Mouse (Mus musculus) intestine, embryonic 14.5 days (tissue): ENCODE data around the gene Mindy4. TPM values are rescaled to one million over a fixed set of nuclear protein-coding genes. Genes with fewer than 3 reads are reported as not detected.

Experiments used
- ATAC-seq: fragments of 200-750 bp; cut with Nextera tagmentation; replicated peaks from 2 replicates; pipeline ENCODE4 v1.8.0; 2017; ENCODE audit warnings: low read depth, moderate number of reproducible peaks, moderate TSS enrichment, moderate library complexity; ENCODE audit not compliant: low FRiP score, low TSS enrichment
- DNase-seq: peaks from one replicate; pipeline ENCODE4 v3.0.0-alpha.2; 2018; ENCODE audit warnings: low spot score
- H3K27ac ChIP-seq: fragments of 300-500 bp; sonication (generic); 2 replicates; pipeline ENCODE4 v1.5.1; 2014; ENCODE audit warnings: low read depth, mild to moderate bottlenecking, control low read depth
- H3K27me3 ChIP-seq: fragments of 300-500 bp; sonication (generic); replicated peaks from 2 replicates; pipeline ENCODE4 v1.6.1; 2014; ENCODE audit warnings: low read length, control low read depth; ENCODE audit not compliant: control insufficient read depth, insufficient read depth
- H3K36me3 ChIP-seq: fragments of 300-500 bp; sonication (generic); 2 replicates; pipeline ENCODE4 v1.6.1; 2014; ENCODE audit warnings: low read length, control low read depth; ENCODE audit not compliant: control insufficient read depth, insufficient read depth
- H3K4me1 ChIP-seq: fragments of 300-500 bp; sonication (generic); replicated peaks from 2 replicates; pipeline ENCODE4 v1.6.1; 2014; ENCODE audit warnings: low read length, control low read depth, mixed read lengths; ENCODE audit not compliant: control insufficient read depth, insufficient read depth
- H3K4me2 ChIP-seq: fragments of 300-500 bp; sonication (generic); 2 replicates; pipeline ENCODE4 v1.6.1; 2014; ENCODE audit warnings: low read length
- H3K4me3 ChIP-seq: fragments of 300-500 bp; sonication (generic); 2 replicates; pipeline ENCODE4 v1.5.1; 2014; ENCODE audit warnings: low read depth, low read length, control low read depth, mixed read lengths
- H3K9ac ChIP-seq: fragments of 300-500 bp; sonication (generic); 2 replicates; pipeline ENCODE4 v1.6.1; 2014; ENCODE audit warnings: mild to moderate bottlenecking, low read length
- H3K9me3 ChIP-seq: fragments of 300-500 bp; sonication (generic); 2 replicates; pipeline ENCODE4 v1.6.1; 2016; ENCODE audit warnings: low read length, control low read depth; ENCODE audit not compliant: control insufficient read depth
- WGBS: fragments of 180-500 bp; shearing (Covaris S2); extraction: QIAGEN DNeasy Blood & Tissue Kit; methylation state at CpG from one replicate; pipeline ENCODE4 v1.1.7; 2014; 5-methylcytosine and 5-hydroxymethylcytosine counted together
- polyA plus RNA-seq: library from polyadenylated mRNA; unstranded; fragments of >200 nt; fragmentation: Nextera tagmentation; extraction: Ambion mirVana; gene quantifications from 2 replicates; pipeline ENCODE4 v1.2.1, GENCODE M21; 2014

Gene Mindy4
- polyA plus RNA-seq, 1 experiment from 2014 or later: 10.9 TPM

DNA sequence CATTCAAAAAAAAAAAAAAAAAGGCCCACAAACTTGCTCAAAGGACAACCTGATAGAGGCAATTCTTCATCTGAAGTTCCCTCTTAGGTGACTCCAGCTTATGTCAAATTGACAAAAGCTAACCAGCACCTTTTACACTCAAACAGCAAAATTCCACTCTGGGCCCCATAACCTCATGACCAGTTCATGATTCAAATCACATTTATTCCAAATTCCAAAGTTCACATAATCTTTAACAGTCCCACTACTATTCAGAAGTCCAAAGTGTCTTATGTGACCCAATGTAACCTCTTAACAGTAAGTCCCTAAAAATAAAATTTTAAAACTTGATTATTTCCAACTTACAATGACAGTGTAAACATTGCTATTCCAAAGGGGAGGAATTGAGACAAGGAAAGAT, 13.8 kb upstream of the Mindy4 start:
- ATAC-seq: no peak
- Histone ChIP-seq H3K9me3 (no peaks in the 10 kb centered on the region), H3K9ac (no peak overlapping the region), H3K4me2 (no peak overlapping the region), H3K27ac (no peak overlapping the region), H3K27me3 (no peaks in the 10 kb centered on the region), H3K36me3 (no peaks in the 10 kb centered on the region), H3K4me1 (no peaks in the 10 kb centered on the region), H3K4me3 (no peak overlapping the region)
- DNase-seq: no peak

DNA sequence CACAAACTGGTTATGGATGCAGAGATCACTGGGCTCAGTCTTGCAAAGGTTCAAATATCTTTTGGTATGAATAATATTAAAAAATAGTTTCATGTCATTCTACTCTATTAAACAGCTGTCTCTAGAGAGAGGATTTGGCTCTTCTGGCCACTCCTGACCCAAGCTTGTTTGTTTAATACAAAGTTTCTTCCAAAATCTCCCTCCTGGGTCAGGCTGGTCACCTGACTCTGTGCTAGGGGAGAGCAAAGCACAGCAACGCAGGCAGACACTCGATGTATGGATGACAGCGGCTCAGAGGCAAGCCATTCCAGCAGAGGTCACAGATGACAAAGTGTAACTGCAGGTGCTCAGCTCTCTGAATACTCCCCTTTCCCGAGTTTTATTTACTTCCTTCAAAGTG, 11.6 kb upstream of the Mindy4 start:
- H3K27ac ChIP-seq: no peak overlapping the region
- H3K36me3 ChIP-seq: no peaks in the 10 kb centered on the region
- H3K27me3 ChIP-seq: no peaks in the 10 kb centered on the region
- H3K4me3 ChIP-seq: no peak overlapping the region
- H3K4me2 ChIP-seq: no peak overlapping the region
- no peak overlapping the region for H3K9ac ChIP-seq
- DNase-seq (no peak), ATAC-seq (no peak)
- no peaks in the 10 kb centered on the region for H3K4me1 ChIP-seq
- no peaks in the 10 kb centered on the region for H3K9me3 ChIP-seq
- 46% methylated on average over 4 of the region's 4 CpGs for WGBS

DNA sequence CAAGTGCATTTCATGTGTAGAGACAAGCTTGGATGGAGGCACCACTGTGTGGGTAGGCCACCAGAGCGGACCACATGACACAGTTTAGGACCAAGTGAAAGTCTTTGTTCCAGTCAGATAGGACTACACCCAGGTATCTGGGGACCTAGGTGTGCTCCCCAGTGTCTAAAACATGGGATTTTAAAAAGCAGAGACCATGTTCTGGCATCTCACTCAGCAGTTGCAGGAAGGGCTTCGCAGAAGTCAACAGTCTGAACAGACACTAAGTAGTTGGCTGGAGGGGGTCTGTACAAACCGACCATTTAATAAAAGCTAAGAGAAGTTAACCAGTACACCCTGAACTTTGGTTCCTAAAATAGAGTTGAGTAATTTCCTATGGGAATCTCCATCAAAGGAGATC, 10.0 kb upstream of the Mindy4 start:
- no peaks in the 10 kb centered on the region for H3K4me1 ChIP-seq
- WGBS: 87% methylated on average over 3 of the region's 3 CpGs
- H3K27ac ChIP-seq: no peak overlapping the region
- H3K27me3 ChIP-seq: no peaks in the 10 kb centered on the region
- H3K9ac ChIP-seq: no peak overlapping the region
- H3K36me3 ChIP-seq: no peaks in the 10 kb centered on the region
- no peak overlapping the region for H3K4me3 ChIP-seq
- ATAC-seq: no peak
- no peak for DNase-seq
- no peak overlapping the region for H3K4me2 ChIP-seq
- no peaks in the 10 kb centered on the region for H3K9me3 ChIP-seq

DNA sequence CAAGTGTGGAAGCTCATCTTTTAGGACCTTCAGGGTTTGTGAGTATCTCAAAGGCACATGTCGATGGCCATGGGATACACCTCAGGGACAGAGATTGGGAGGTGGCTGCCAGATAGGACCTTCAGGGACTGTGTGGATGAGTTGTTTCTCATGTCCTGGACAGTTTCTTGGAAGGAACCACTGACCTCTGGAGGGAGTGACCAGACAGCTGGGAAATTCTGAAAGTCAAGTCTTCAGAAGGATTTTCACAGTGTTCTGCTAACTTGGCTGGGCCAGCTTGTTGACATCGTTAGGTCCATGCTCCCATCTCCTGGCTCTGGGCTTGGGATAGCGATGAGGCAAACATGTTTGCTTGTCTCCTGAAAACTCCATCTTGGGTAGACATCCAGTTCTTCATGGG, 4.1 kb upstream of the Mindy4 start:
- 94% methylated on average over 3 of the region's 3 CpGs for WGBS
- no peak for ATAC-seq
- Histone ChIP-seq H3K4me3 (no peak overlapping the region), H3K36me3 (no peaks in the 10 kb centered on the region), H3K4me1 (no peaks in the 10 kb centered on the region), H3K9ac (no peak overlapping the region), H3K27ac (no peak overlapping the region), H3K27me3 (no peaks in the 10 kb centered on the region), H3K9me3 (no peaks in the 10 kb centered on the region), H3K4me2 (no peak overlapping the region)
- no peak for DNase-seq

DNA sequence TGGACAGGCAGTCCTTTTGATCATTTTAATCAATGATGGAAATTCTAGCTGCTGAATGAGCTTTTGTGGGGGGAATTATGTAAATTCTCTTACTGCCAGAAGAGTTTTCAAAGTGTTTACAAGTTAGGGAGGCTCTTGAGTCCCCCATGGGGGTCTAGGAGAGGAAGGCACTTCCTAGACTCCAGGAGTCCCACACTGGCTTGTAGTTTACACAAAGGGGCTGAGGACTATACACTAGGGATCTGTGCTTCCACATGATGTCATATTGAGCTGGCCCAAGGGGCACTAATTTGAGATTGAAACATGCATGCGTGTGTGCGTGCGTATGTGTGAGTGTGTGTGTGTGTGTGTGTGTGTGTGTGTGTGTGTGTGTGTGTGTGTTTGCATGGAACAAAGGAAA, 748 bp downstream of the Mindy4 start:
- H3K4me2 ChIP-seq: peak overlapping the region; percentile 64
- no peaks in the 10 kb centered on the region for H3K36me3 ChIP-seq
- 63% methylated on average over 3 of the region's 3 CpGs for WGBS
- 0 out of 2 replicates have a peak, but pooled peaks have one; percentile 26 for ATAC-seq
- peak overlapping the region; percentile 53 for H3K4me3 ChIP-seq
- H3K9ac ChIP-seq: peak overlapping the region; percentile 57
- no peak for DNase-seq
- H3K27ac ChIP-seq: peak overlapping the region; percentile 78
- no peaks in the 10 kb centered on the region for H3K27me3 ChIP-seq
- no peaks in the 10 kb centered on the region for H3K9me3 ChIP-seq
- H3K4me1 ChIP-seq: 0 out of 2 replicates have a peak, but pooled peaks cover 3% of the 10 kb centered on the region

DNA sequence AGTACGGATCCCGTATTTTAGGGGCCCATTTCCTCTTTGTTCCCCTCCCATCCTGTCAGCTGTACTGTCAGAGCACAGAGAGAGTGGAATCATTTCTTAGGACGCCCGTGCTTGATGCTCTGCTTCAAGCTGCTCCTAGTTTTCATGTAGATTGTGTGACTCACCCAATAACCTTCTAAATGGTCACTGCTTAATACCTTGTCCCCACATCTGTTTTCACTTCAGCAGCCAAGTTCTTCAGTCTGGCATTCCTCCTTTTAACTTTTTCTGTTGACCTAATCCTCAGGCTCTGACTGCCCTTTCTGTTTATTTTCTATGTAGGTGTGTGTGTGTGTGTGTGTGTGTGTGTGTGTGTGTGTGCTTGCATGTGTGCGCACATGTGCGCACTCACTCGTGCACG, 4.6 kb downstream of the Mindy4 start:
- H3K9ac ChIP-seq: no peak overlapping the region
- 0 out of 2 replicates have a peak, but pooled peaks cover 3% of the 10 kb centered on the region for H3K4me1 ChIP-seq
- H3K27me3 ChIP-seq: no peaks in the 10 kb centered on the region
- H3K4me3 ChIP-seq: no peak overlapping the region
- ATAC-seq (no peak), DNase-seq (no peak)
- H3K27ac ChIP-seq: no peak overlapping the region
- no peak overlapping the region for H3K4me2 ChIP-seq
- 0 out of 2 replicates have a peak, but pooled peaks cover 4% of the 10 kb centered on the region for H3K36me3 ChIP-seq
- 79% methylated on average over 8 of the region's 8 CpGs for WGBS
- no peaks in the 10 kb centered on the region for H3K9me3 ChIP-seq

DNA sequence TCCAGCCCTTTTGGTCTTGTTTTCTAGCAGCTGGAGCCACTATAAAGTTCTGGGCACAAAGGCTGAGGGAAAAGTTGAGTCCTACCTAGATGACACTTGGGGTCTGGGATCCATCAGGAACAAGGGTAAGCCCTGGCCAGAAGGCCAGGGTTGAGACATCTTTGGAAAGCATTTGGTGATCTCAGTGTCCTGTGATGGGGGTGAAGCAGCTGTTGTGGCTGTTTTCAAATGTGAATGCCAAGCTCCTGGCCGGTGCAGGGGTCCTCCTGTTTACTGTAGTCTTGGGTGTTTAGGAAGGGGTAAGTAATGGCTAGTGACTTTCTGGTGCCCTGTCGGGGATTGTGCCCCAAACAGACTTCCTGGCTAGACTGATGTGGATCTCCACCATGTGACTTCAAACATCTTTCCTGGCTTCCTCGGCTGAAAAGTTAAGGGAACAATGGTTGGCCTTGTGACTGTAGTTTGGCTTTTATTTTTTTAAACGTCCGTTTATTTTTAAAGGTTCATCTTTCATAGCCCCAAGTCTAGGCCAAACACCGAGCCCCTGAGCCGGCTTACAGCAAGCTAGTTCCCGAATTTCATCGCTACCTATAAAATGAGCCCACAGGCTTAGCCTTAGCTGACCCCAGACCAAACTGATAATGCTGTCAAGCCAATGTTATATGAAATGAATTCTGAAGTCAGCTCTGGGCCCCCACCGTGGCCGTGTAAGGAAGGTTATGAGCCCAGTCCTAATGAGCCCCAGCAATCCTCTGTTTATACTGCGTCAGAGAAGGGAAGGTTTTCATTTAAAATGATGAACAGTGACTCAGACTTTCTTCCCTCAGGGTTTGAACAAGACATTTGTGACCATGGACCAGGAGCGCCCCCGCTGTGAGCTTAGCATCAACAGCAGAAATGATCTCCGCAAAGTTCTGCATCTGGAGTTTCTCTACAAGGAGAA, 7.5 kb downstream of the Mindy4 start:
- no peaks in the 10 kb centered on the region for H3K27me3 ChIP-seq
- no peak for DNase-seq
- 0 out of 2 replicates have a peak, but pooled peaks cover 7% of the 10 kb centered on the region for H3K36me3 ChIP-seq
- H3K4me2 ChIP-seq: no peak overlapping the region
- no peak overlapping the region for H3K4me3 ChIP-seq
- no peak for ATAC-seq
- no peak overlapping the region for H3K27ac ChIP-seq
- WGBS: 61% methylated on average over 15 of the region's 15 CpGs
- H3K9me3 ChIP-seq: no peaks in the 10 kb centered on the region
- H3K9ac ChIP-seq: no peak overlapping the region
- H3K4me1 ChIP-seq: no peaks in the 10 kb centered on the region

DNA sequence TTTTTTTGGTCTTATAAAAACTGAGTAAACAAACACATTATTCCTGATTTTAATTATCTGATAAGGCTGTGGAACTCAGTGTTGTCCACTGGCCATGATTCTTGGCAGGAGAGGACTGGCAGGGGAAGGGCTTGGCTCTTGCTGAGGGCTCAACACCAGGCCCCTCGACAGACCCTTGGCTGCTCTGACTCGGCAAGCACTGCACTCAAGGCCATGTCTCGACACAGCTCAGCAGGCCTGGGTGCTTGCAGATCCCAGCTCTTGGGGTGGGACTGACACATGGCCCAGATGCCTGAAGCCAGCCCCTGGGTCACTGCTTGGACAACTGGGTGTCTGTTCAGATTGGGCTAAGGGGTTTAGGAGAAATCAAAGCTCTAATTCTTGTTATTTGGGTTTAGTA, 11.4 kb downstream of the Mindy4 start:
- no peaks in the 10 kb centered on the region for H3K9me3 ChIP-seq
- 81% methylated on average over 3 of the region's 3 CpGs for WGBS
- H3K27me3 ChIP-seq: no peaks in the 10 kb centered on the region
- DNase-seq (no peak), ATAC-seq (no peak)
- no peak overlapping the region for H3K4me2 ChIP-seq
- H3K9ac ChIP-seq: no peak overlapping the region
- H3K4me1 ChIP-seq: no peaks in the 10 kb centered on the region
- H3K4me3 ChIP-seq: no peak overlapping the region
- no peak overlapping the region for H3K27ac ChIP-seq
- H3K36me3 ChIP-seq: peaks cover 40% of the 10 kb centered on the region

DNA sequence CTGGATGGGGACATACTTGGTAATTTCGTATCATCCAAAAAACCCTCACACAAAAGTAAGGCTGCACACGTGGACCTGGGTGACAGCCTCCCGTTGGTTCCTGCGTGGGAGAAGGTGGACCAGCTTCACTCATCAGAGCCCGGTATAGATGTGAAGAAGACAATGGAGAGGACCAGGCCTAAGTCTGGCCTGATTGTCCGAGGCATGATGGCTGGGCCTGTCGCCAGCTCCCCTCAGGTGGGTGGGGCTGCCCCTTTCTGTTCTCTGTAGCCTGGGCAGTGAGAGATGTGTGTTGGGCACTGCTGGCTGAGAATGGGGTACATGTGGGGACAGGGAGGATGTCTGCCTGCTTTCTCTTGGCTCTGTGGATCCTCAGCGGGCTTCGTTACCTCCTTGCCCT, 15.0 kb downstream of the Mindy4 start:
- H3K36me3 ChIP-seq: peaks cover 47% of the 10 kb centered on the region
- no peak for ATAC-seq
- H3K4me2 ChIP-seq: no peak overlapping the region
- H3K27ac ChIP-seq: no peak overlapping the region
- no peak for DNase-seq
- 92% methylated on average over 9 of the region's 9 CpGs for WGBS
- H3K9me3 ChIP-seq: no peaks in the 10 kb centered on the region
- H3K4me3 ChIP-seq: no peak overlapping the region
- no peaks in the 10 kb centered on the region for H3K27me3 ChIP-seq
- H3K9ac ChIP-seq: no peak overlapping the region
- H3K4me1 ChIP-seq: no peaks in the 10 kb centered on the region
